Mouse (Mus musculus): ENCODE data around the gene Gm17334. TPM values are rescaled to one million over a fixed set of nuclear protein-coding genes. Genes with fewer than 3 reads are reported as not detected.

Gene Gm17334
- polyA plus RNA-seq, 1 experiment from 2014 or later, result not detected

DNA sequence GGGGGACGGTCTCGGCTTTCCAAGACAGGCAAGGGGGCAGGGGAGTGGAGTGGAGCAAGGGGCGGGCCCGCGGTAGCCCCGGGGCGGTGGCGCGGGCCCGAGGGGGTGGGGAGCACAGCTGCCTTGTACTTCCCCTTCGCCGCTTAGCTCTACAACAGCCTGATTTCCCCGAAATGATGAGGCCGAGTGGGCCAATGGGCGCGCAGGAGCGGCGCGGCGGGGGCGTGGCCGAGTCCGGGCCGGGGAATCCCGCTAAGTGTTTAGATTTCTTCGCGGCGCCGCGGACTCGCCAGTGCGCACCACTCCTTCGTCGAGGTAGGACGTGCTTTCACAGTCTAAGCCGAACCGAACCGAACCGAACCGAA lies 3.2 kb downstream of the Gm17334 start, which contains the start of gene Irf1:
TSS of gene Irf1 (plus strand) at position 255 of the 365 bp plus-strand sequence.
- Histone ChIP-seq H3K4me3 (ENCODE audit: low read depth, low read length) (peak within 1 kb of the TSS; percentile 62), H3K27ac (ENCODE audit: low read length) (0 out of 2 replicates have a peak within 1 kb of the TSS, but pooled peaks have one; percentile 13), H3K36me3 (ENCODE audit: control insufficient read depth, insufficient read depth, low read length) (no peaks in the 10 kb centered on the region), H3K9me3 (replicated peaks; ENCODE audit: control insufficient read depth, low read length, poor library complexity, severe bottlenecking) (no peaks in the 10 kb centered on the region), H3K4me2 (ENCODE audit: low read length) (peak within 1 kb of the TSS; percentile 95), H3K27me3 (ENCODE audit: control insufficient read depth, insufficient read depth, low read depth, low read length) (peaks cover 11% of the 10 kb centered on the region), H3K4me1 (ENCODE audit: control insufficient read depth, insufficient read depth, low read length) (peaks cover 8% of the 10 kb centered on the region), H3K9ac (ENCODE audit: low read depth, low read length) (peak within 1 kb of the TSS; percentile 70)
- WGBS, result under 1% methylated on average over 40 of the region's 40 CpGs
- ATAC-seq, result peak; percentile 94

DNA sequence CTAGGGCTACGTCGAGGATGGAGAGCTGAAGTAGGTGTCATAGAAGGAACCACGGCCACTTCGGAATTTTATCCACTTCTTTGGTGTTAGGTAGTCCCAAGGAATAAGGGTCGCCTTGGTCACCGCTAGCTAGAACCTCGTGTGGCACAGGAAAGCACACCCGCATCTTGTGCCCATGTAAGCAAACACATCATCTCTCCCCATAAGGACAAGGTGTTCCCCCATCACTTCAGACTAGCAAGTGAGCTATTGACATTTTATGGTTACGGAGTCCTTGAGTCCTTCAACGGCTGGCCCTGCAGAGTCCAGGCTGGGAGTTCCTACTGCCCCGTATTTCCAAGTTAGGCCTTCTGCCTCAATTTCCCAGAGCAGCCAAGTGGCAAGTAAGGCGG lies 3.8 kb downstream of the Gm17334 start:
- peaks cover 11% of the 10 kb centered on the region for H3K27me3 ChIP-seq (ENCODE audit: control insufficient read depth, insufficient read depth, low read depth, low read length)
- H3K9ac ChIP-seq (ENCODE audit: low read depth, low read length), result no peak overlapping the region
- H3K4me3 ChIP-seq (ENCODE audit: low read depth, low read length), result peak overlapping the region; percentile 62
- ATAC-seq, result no peak
- H3K4me2 ChIP-seq (ENCODE audit: low read length), result peak overlapping the region; percentile 95
- no peaks in the 10 kb centered on the region for H3K36me3 ChIP-seq (ENCODE audit: control insufficient read depth, insufficient read depth, low read length)
- no peak overlapping the region for H3K27ac ChIP-seq (ENCODE audit: low read length)
- peaks cover 8% of the 10 kb centered on the region for H3K4me1 ChIP-seq (ENCODE audit: control insufficient read depth, insufficient read depth, low read length)
- WGBS, result 62% methylated on average over 12 of the region's 12 CpGs
- no peaks in the 10 kb centered on the region for H3K9me3 ChIP-seq (replicated peaks; ENCODE audit: control insufficient read depth, low read length, poor library complexity, severe bottlenecking)

GRCm38 (mm10) chr11:53768422-53769184 lies 4.4 kb downstream of the Gm17334 start:
- Histone ChIP-seq H3K4me2 (ENCODE audit: low read length) (no peak overlapping the region), H3K27me3 (ENCODE audit: control insufficient read depth, insufficient read depth, low read depth, low read length) (peaks cover 13% of the 10 kb centered on the region), H3K4me1 (ENCODE audit: control insufficient read depth, insufficient read depth, low read length) (peaks cover 12% of the 10 kb centered on the region), H3K36me3 (ENCODE audit: control insufficient read depth, insufficient read depth, low read length) (no peaks in the 10 kb centered on the region), H3K9ac (ENCODE audit: low read depth, low read length) (no peak overlapping the region), H3K9me3 (replicated peaks; ENCODE audit: control insufficient read depth, low read length, poor library complexity, severe bottlenecking) (no peaks in the 10 kb centered on the region), H3K4me3 (ENCODE audit: low read depth, low read length) (no peak overlapping the region), H3K27ac (ENCODE audit: low read length) (no peak overlapping the region)
- ATAC-seq, result no peak
- WGBS, result 81% methylated on average over 13 of the region's 13 CpGs

GRCm38 (mm10) chr11:53764581-53764980 lies 8.4 kb downstream of the Gm17334 start:
- Histone ChIP-seq H3K27ac (ENCODE audit: low read length) (no peak overlapping the region), H3K4me1 (ENCODE audit: control insufficient read depth, insufficient read depth, low read length) (peaks cover 14% of the 10 kb centered on the region), H3K4me2 (ENCODE audit: low read length) (no peak overlapping the region), H3K27me3 (ENCODE audit: control insufficient read depth, insufficient read depth, low read depth, low read length) (peaks cover 31% of the 10 kb centered on the region), H3K9me3 (replicated peaks; ENCODE audit: control insufficient read depth, low read length, poor library complexity, severe bottlenecking) (no peaks in the 10 kb centered on the region), H3K4me3 (ENCODE audit: low read depth, low read length) (no peak overlapping the region), H3K9ac (ENCODE audit: low read depth, low read length) (no peak overlapping the region), H3K36me3 (ENCODE audit: control insufficient read depth, insufficient read depth, low read length) (no peaks in the 10 kb centered on the region)
- no peak for ATAC-seq
- WGBS, result 38% methylated on average over 5 of the region's 5 CpGs

DNA sequence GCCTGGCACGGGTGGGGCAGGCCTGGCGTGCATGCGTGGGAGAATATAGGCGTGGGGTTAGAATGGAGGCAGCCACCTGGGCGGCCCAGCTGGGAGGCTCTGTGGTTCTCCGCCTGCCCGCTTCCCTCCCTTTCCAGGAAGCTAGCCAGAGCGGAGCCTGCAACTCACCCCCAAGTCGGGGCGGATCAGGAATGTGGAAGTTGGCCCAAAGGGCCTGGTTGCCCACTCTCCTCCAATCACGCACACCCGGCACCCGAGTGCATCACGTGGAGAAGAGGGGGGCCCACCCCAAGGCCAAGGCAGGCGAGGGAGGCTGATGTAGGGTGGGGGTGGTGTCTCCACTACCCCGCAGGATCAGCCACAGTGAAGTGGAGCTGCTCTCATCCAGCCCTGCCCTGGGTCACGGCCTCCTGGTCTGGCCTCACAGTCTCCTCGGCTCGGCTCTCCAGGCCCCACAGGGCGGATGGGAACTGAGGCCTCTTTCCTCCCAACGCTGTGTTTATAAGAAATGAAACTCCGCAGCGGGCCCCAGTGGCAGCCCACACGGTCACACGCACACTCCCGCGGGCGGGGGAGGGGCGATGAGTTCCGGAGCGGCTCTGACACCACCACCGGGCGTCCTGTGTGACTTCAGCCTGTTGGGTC lies 9.4 kb downstream of the Gm17334 start:
- 4% methylated on average over 32 of the region's 33 CpGs for WGBS
- H3K4me2 ChIP-seq (ENCODE audit: low read length), result peak overlapping the region; percentile 64
- H3K9ac ChIP-seq (ENCODE audit: low read depth, low read length), result peak overlapping the region; percentile 57
- H3K4me1 ChIP-seq (ENCODE audit: control insufficient read depth, insufficient read depth, low read length), result peaks cover 15% of the 10 kb centered on the region
- peak; percentile 78 for ATAC-seq
- H3K4me3 ChIP-seq (ENCODE audit: low read depth, low read length), result peak overlapping the region; percentile 28
- H3K36me3 ChIP-seq (ENCODE audit: control insufficient read depth, insufficient read depth, low read length), result no peaks in the 10 kb centered on the region
- H3K27me3 ChIP-seq (ENCODE audit: control insufficient read depth, insufficient read depth, low read depth, low read length), result peaks cover 33% of the 10 kb centered on the region
- H3K27ac ChIP-seq (ENCODE audit: low read length), result no peak overlapping the region
- H3K9me3 ChIP-seq (replicated peaks; ENCODE audit: control insufficient read depth, low read length, poor library complexity, severe bottlenecking), result no peaks in the 10 kb centered on the region

DNA sequence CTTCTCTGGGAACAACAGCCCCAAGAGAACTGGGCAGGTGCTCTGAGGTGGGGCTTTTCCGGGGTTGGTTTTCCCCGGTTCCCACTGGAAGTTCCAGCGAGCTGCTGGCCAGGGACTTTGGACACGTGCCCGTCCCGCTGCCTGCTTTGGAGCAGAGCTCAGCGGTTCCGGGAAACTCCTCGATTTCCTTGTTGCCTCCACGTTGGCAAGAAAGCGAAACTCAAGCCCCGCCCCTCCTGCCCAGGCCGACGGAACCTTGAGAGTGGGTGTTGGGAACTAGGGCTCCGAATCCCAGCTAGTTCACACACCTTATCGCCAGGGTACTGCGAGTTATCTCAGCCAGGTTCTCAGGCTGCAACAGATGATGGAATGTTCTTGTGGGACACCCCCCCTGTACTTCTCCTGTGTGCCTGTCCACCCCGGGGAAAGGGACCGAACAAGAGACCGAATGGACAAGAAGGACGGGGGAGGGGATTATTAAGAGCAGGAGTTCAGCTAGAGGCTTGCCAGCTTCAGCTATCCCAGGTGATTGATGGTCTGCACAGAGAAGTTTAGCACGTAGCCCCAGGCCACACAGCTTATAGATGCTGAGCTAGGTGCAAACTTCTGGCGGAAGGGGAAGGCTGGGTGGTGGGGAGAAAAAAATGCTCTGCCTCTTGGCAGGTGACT lies 10.0 kb downstream of the Gm17334 start:
- peaks cover 32% of the 10 kb centered on the region for H3K27me3 ChIP-seq (ENCODE audit: control insufficient read depth, insufficient read depth, low read depth, low read length)
- H3K9ac ChIP-seq (ENCODE audit: low read depth, low read length), result peak overlapping the region; percentile 57; the same call in 1 of the 2 replicates
- peak overlapping the region; percentile 64 for H3K4me2 ChIP-seq (ENCODE audit: low read length)
- H3K4me1 ChIP-seq (ENCODE audit: control insufficient read depth, insufficient read depth, low read length), result peaks cover 15% of the 10 kb centered on the region
- H3K4me3 ChIP-seq (ENCODE audit: low read depth, low read length), result peak overlapping the region; percentile 28
- peak; percentile 30; the same call in 1 of the 2 replicates for ATAC-seq
- no peaks in the 10 kb centered on the region for H3K36me3 ChIP-seq (ENCODE audit: control insufficient read depth, insufficient read depth, low read length)
- no peaks in the 10 kb centered on the region for H3K9me3 ChIP-seq (replicated peaks; ENCODE audit: control insufficient read depth, low read length, poor library complexity, severe bottlenecking)
- WGBS, result 11% methylated on average over 23 of the region's 23 CpGs
- H3K27ac ChIP-seq (ENCODE audit: low read length), result no peak overlapping the region

DNA sequence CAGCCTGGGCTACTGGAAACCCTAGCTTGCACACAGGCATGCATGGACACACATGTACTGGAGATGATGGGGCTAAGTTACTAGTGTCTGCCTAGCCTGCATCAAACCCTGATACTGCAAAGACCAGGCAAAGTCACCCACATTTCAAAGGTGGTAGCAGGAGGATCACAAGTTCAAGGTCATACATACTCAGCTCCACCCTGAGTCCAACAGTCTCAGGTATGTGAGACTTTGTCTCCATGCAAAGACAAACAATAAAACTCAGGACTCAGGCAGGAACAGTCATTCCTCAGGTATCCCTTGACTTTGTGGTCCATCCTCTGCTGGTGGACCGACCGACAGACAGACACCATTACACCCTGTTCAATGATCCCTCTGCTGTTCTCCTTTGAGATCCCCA lies 10.6 kb downstream of the Gm17334 start:
- H3K27ac ChIP-seq (ENCODE audit: low read length), result no peak overlapping the region
- no peak overlapping the region for H3K4me3 ChIP-seq (ENCODE audit: low read depth, low read length)
- no peaks in the 10 kb centered on the region for H3K36me3 ChIP-seq (ENCODE audit: control insufficient read depth, insufficient read depth, low read length)
- H3K27me3 ChIP-seq (ENCODE audit: control insufficient read depth, insufficient read depth, low read depth, low read length), result peaks cover 32% of the 10 kb centered on the region
- H3K9me3 ChIP-seq (replicated peaks; ENCODE audit: control insufficient read depth, low read length, poor library complexity, severe bottlenecking), result no peaks in the 10 kb centered on the region
- peak overlapping the region; percentile 64; the same call in 1 of the 2 replicates for H3K4me2 ChIP-seq (ENCODE audit: low read length)
- H3K9ac ChIP-seq (ENCODE audit: low read depth, low read length), result no peak overlapping the region
- peaks cover 15% of the 10 kb centered on the region for H3K4me1 ChIP-seq (ENCODE audit: control insufficient read depth, insufficient read depth, low read length)
- ATAC-seq, result no peak
- WGBS, result 74% methylated on average over 2 of the region's 2 CpGs

DNA sequence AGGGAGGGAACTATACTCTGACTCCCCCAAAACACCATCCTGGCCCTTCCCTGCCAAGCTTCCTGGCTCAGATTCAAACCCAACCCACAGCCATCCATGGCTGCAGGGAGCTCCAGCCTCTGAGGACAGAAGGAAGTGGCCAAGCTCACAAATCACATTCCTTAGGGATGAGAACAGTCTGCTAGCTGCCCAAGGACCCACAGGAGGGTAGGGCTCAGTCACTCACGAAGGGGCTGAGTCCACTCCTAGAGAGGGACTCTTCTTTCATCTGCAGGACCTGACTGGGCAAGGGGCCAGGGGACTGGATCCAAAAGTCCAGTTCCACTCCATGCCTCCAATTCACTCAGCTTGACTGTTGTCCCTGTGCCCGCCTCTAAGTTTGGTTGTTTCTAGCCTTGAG lies 11.2 kb downstream of the Gm17334 start:
- no peak overlapping the region for H3K4me2 ChIP-seq (ENCODE audit: low read length)
- no peak overlapping the region for H3K4me3 ChIP-seq (ENCODE audit: low read depth, low read length)
- no peak overlapping the region for H3K9ac ChIP-seq (ENCODE audit: low read depth, low read length)
- peaks cover 32% of the 10 kb centered on the region for H3K27me3 ChIP-seq (ENCODE audit: control insufficient read depth, insufficient read depth, low read depth, low read length)
- 64% methylated on average over 2 of the region's 2 CpGs for WGBS
- peaks cover 15% of the 10 kb centered on the region for H3K4me1 ChIP-seq (ENCODE audit: control insufficient read depth, insufficient read depth, low read length)
- H3K27ac ChIP-seq (ENCODE audit: low read length), result no peak overlapping the region
- H3K36me3 ChIP-seq (ENCODE audit: control insufficient read depth, insufficient read depth, low read length), result no peaks in the 10 kb centered on the region
- H3K9me3 ChIP-seq (replicated peaks; ENCODE audit: control insufficient read depth, low read length, poor library complexity, severe bottlenecking), result no peaks in the 10 kb centered on the region
- ATAC-seq, result no peak

GRCm38 (mm10) chr11:53761284-53761683 lies 11.7 kb downstream of the Gm17334 start:
- H3K27me3 ChIP-seq (ENCODE audit: control insufficient read depth, insufficient read depth, low read depth, low read length), result peaks cover 32% of the 10 kb centered on the region
- H3K4me3 ChIP-seq (ENCODE audit: low read depth, low read length), result no peak overlapping the region
- no peak overlapping the region for H3K4me2 ChIP-seq (ENCODE audit: low read length)
- H3K9me3 ChIP-seq (replicated peaks; ENCODE audit: control insufficient read depth, low read length, poor library complexity, severe bottlenecking), result no peaks in the 10 kb centered on the region
- no peaks in the 10 kb centered on the region for H3K36me3 ChIP-seq (ENCODE audit: control insufficient read depth, insufficient read depth, low read length)
- WGBS, result 83% methylated on average over 5 of the region's 5 CpGs
- ATAC-seq, result no peak
- no peak overlapping the region for H3K9ac ChIP-seq (ENCODE audit: low read depth, low read length)
- no peak overlapping the region for H3K27ac ChIP-seq (ENCODE audit: low read length)
- peaks cover 15% of the 10 kb centered on the region for H3K4me1 ChIP-seq (ENCODE audit: control insufficient read depth, insufficient read depth, low read length)
